Mouse (Mus musculus) cerebellum, postnatal 4 days (tissue): ENCODE data around the gene Tnip1.
"Not testable (repeated sequence)": the region's sequence is repeated elsewhere in the genome, so short reads cannot be mapped to it uniquely, and the experiment has no call there.

Experiments
- DNase-seq, 2 experiments: peaks; one replicate each; pipeline ENCODE4 v3.0.0; 2022; ENCODE audit warnings: low spot score in 2 of 2, mixed read lengths in 1 of 2

Tnip1 gene

GRCm38 (mm10) chr11:54972049-54972723 lies 9.5 kb upstream of the Tnip1 start:
- no peak for DNase-seq

GRCm38 (mm10) chr11:54971365-54972048 lies 8.8 kb upstream of the Tnip1 start:
- DNase-seq, result no peak

- no peak for DNase-seq
Measured at GRCm38 (mm10) chr11:54965234-54965633, 2.5 kb upstream of the Tnip1 start.

- DNase-seq, result no peak
Measured at GRCm38 (mm10) chr11:54961921-54962320, 796 bp downstream of the Tnip1 start.

GRCm38 (mm10) chr11:54961164-54961850 lies 1.4 kb downstream of the Tnip1 start:
- DNase-seq, result no peak

GRCm38 (mm10) chr11:54960251-54960650 lies 2.5 kb downstream of the Tnip1 start:
- no peak for DNase-seq

- no peak for DNase-seq
Measured at GRCm38 (mm10) chr11:54958571-54959073, 4.1 kb downstream of the Tnip1 start.

- not testable (repeated sequence) for DNase-seq
Measured at GRCm38 (mm10) chr11:54957708-54958107, 5.0 kb downstream of the Tnip1 start.

GRCm38 (mm10) chr11:54956912-54957311 lies 5.8 kb downstream of the Tnip1 start:
- DNase-seq, result no peak

- peak; percentile 96 for DNase-seq
Measured at GRCm38 (mm10) chr11:54955735-54956480, 6.8 kb downstream of the Tnip1 start.

GRCm38 (mm10) chr11:54955400-54955734 lies 7.3 kb downstream of the Tnip1 start:
- not testable (repeated sequence) for DNase-seq

GRCm38 (mm10) chr11:54954716-54955115 lies 8.0 kb downstream of the Tnip1 start:
- no peak for DNase-seq

- no peak for DNase-seq
Measured at GRCm38 (mm10) chr11:54953993-54954446, 8.7 kb downstream of the Tnip1 start.

- DNase-seq, result no peak
Measured at GRCm38 (mm10) chr11:54952651-54953050, 10.1 kb downstream of the Tnip1 start.

- DNase-seq, result no peak
Measured at GRCm38 (mm10) chr11:54950684-54951083, 12.0 kb downstream of the Tnip1 start.

GRCm38 (mm10) chr11:54949717-54950116 lies 13.0 kb downstream of the Tnip1 start:
- no peak for DNase-seq

GRCm38 (mm10) chr11:54944702-54945101 lies 18.0 kb downstream of the Tnip1 start:
- no peak for DNase-seq

GRCm38 (mm10) chr11:54940056-54940455 lies 22.7 kb downstream of the Tnip1 start:
- DNase-seq, result no peak

GRCm38 (mm10) chr11:54939501-54939900 lies 23.2 kb downstream of the Tnip1 start:
- DNase-seq, result no peak

GRCm38 (mm10) chr11:54936771-54937140 lies 26.0 kb downstream of the Tnip1 start:
- DNase-seq, result no peak

GRCm38 (mm10) chr11:54936035-54936770 lies 26.5 kb downstream of the Tnip1 start:
- DNase-seq, result no peak
